Mouse (Mus musculus) midbrain, embryonic 14.5 days (tissue): ENCODE data around the gene AC170998.1. TPM values are rescaled to one million over a fixed set of nuclear protein-coding genes. Genes with fewer than 3 reads are reported as not detected.

Experiments
- ATAC-seq: fragments of 200-750 bp; cut with Nextera tagmentation; 2 replicates; pipeline ENCODE4 v1.8.0; 2017; ENCODE audit warnings: moderate number of reproducible peaks, moderate library complexity; ENCODE audit not compliant: low FRiP score, low TSS enrichment
- DNase-seq: peaks from one replicate; pipeline ENCODE4 v3.0.0-alpha.2; 2015
- H3K27ac ChIP-seq: fragments of 300-500 bp; sonication (generic); replicated peaks from 2 replicates; pipeline ENCODE4 v1.5.1; 2014; ENCODE audit warnings: mild to moderate bottlenecking, low read depth, low read length, moderate library complexity
- H3K27me3 ChIP-seq: fragments of 300-500 bp; sonication (generic); 2 replicates; pipeline ENCODE4 v1.6.1; 2014; ENCODE audit warnings: low read length, control low read depth, mixed read lengths; ENCODE audit not compliant: control insufficient read depth, insufficient read depth
- H3K36me3 ChIP-seq: fragments of 300-500 bp; sonication (generic); 2 replicates; pipeline ENCODE4 v1.6.1; 2014; ENCODE audit warnings: low read length, control low read depth; ENCODE audit not compliant: control insufficient read depth, insufficient read depth
- H3K4me1 ChIP-seq: fragments of 300-500 bp; sonication (generic); 2 replicates; pipeline ENCODE4 v1.6.1; 2014; ENCODE audit warnings: mild to moderate bottlenecking, antibody characterized with exemption, low read length, control low read depth; ENCODE audit not compliant: control insufficient read depth, insufficient read depth
- H3K4me2 ChIP-seq: fragments of 300-500 bp; sonication (generic); 2 replicates; pipeline ENCODE4 v1.6.1; 2014; ENCODE audit warnings: mild to moderate bottlenecking, low read length, moderate library complexity
- H3K4me3 ChIP-seq: fragments of 300-500 bp; sonication (generic); replicated peaks from 2 replicates; pipeline ENCODE4 v1.5.1; 2014; ENCODE audit warnings: low read depth, low read length
- H3K9ac ChIP-seq: fragments of 300-500 bp; sonication (generic); replicated peaks from 2 replicates; pipeline ENCODE4 v1.6.1; 2014; ENCODE audit warnings: mild to moderate bottlenecking, low read length, moderate library complexity
- H3K9me3 ChIP-seq: fragments of 300-500 bp; sonication (generic); 2 replicates; pipeline ENCODE4 v1.6.1; 2016; ENCODE audit warnings: low read length, control low read depth, mixed read lengths; ENCODE audit not compliant: control insufficient read depth
- WGBS: fragments of 180-500 bp; shearing (Covaris S2); extraction: QIAGEN DNeasy Blood & Tissue Kit; methylation state at CpG from one replicate; pipeline ENCODE4 v1.1.7; 2014; 5-methylcytosine and 5-hydroxymethylcytosine counted together
- polyA plus RNA-seq: library from polyadenylated mRNA; unstranded; fragments of >200 nt; fragmentation: Nextera tagmentation; extraction: Ambion mirVana; gene quantifications from 2 replicates; pipeline ENCODE4 v1.2.1, GENCODE M21; 2014

AC170998.1 gene
- polyA plus RNA-seq, 1 experiment from 2014 or later, result 2.1 TPM

DNA sequence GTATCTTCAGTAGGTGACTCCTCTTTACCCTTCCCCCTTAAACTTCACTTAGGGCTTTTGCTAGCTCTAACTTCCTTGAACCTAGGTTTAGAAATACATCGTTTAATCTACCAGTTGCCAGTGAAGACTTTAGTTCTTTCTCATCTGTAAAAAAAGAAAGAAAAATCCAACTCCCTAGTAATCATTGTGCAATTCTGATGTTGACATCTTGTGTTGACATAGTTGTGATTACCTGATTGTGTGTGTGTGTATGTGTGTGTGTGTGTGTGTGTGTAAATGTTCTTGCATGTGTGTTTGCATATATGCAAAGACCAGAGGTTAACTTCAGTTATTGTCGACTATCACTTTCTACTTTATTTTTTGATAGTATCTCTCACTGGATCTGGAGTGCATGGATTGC lies 27.2 kb upstream of the AC170998.1 start:
- H3K27ac ChIP-seq, result no peak overlapping the region
- no peak for ATAC-seq
- H3K4me2 ChIP-seq, result no peak overlapping the region
- no peak for DNase-seq
- H3K9me3 ChIP-seq, result no peaks in the 10 kb centered on the region
- WGBS, result 89% methylated on average over 2 of the region's 2 CpGs
- no peaks in the 10 kb centered on the region for H3K36me3 ChIP-seq
- peaks cover 15% of the 10 kb centered on the region for H3K4me1 ChIP-seq
- no peak overlapping the region for H3K4me3 ChIP-seq
- no peak overlapping the region for H3K9ac ChIP-seq
- H3K27me3 ChIP-seq, result no peaks in the 10 kb centered on the region

GRCm38 (mm10) chr17:28699789-28700188 lies 26.1 kb upstream of the AC170998.1 start:
- H3K4me3 ChIP-seq, result no peak overlapping the region
- no peaks in the 10 kb centered on the region for H3K36me3 ChIP-seq
- no peak overlapping the region for H3K27ac ChIP-seq
- DNase-seq, result no peak
- ATAC-seq, result no peak
- peaks cover 13% of the 10 kb centered on the region; the same call in 1 of the 2 replicates for H3K4me1 ChIP-seq
- no peak overlapping the region for H3K9ac ChIP-seq
- no peaks in the 10 kb centered on the region for H3K27me3 ChIP-seq
- no peaks in the 10 kb centered on the region for H3K9me3 ChIP-seq
- WGBS, result 90% methylated on average over 7 of the region's 7 CpGs
- H3K4me2 ChIP-seq, result no peak overlapping the region

DNA sequence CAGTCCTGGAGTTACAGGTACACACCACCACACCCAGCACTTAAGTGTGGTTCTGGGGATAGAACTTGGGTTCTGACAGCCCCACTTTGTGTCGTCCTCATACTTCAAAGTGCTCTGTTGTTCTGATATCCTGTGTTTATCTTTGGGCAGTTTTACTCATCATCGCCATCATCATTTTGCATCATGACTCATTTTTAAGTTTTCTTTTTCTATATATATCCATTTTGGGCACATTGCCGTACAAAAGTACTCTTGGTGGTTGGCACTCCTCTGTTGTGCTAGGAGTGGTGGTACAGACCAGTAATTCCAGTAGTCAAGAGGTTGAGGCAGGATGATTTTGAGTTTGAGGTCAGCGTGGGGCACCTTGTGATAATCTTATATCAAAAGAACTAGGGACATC lies 24.7 kb upstream of the AC170998.1 start:
- WGBS, result 96% methylated on average over 4 of the region's 4 CpGs

DNA sequence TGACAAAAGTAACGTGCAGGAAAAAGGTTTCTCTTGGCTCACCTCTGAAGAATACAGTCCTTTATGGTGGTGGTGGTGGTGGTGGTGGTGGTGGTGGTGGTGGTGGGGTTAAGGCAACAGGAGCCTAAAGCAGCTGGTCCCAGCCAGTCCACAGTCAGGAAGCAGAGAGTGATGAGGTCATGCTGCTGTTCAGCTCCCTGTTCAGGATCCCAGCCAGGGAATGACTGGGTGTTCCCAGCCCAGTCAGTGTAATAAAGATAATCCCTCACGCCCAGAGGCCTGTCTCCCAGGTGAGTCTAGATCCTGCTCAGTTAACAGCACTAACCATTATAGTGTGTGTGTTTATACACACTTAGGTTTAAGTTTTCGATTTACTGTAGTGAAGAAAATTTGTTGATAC lies 24.1 kb upstream of the AC170998.1 start:
- 99% methylated on average over 3 of the region's 3 CpGs for WGBS
- no peak for ATAC-seq
- Histone ChIP-seq H3K9ac (no peak overlapping the region), H3K4me3 (no peak overlapping the region), H3K4me2 (no peak overlapping the region), H3K4me1 (peaks cover 11% of the 10 kb centered on the region; the same call in 1 of the 2 replicates), H3K27me3 (no peaks in the 10 kb centered on the region), H3K36me3 (no peaks in the 10 kb centered on the region), H3K9me3 (no peaks in the 10 kb centered on the region), H3K27ac (no peak overlapping the region)
- no peak for DNase-seq

More for the DNA sequence above, 24.7 kb upstream of the AC170998.1 start:
- Histone ChIP-seq H3K9ac (no peak overlapping the region), H3K9me3 (no peaks in the 10 kb centered on the region), H3K4me2 (no peak overlapping the region), H3K27me3 (no peaks in the 10 kb centered on the region), H3K4me3 (no peak overlapping the region), H3K27ac (no peak overlapping the region), H3K4me1 (peaks cover 13% of the 10 kb centered on the region; the same call in 1 of the 2 replicates), H3K36me3 (no peaks in the 10 kb centered on the region)
- DNase-seq (no peak), ATAC-seq (no peak)

DNA sequence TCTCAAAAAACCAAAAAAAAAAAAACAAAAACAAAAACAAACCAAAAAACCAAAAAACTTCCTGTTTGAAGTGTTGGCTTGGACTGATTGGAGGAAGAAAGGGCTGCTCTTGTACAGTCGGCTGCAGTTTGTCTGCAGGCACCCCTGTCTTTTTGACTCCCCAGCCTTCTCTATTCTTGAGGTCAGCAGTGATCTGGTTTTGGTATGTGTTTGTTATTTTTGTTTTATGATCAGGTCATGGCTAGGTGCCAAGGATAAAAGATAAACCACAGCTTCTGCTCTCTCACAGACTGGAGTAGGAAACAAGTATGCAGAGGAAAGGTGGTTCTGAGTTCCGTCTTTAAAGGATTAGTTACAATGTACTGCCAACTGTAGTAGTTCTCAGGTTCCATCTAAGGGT lies 23.2 kb upstream of the AC170998.1 start:
- H3K27ac ChIP-seq, result no peak overlapping the region
- no peak for ATAC-seq
- WGBS, result 84% methylated on average over 2 of the region's 2 CpGs

GRCm38 (mm10) chr17:28706697-28707096 lies 19.2 kb upstream of the AC170998.1 start:
- Histone ChIP-seq H3K4me3 (no peak overlapping the region), H3K4me1 (no peaks in the 10 kb centered on the region), H3K9me3 (no peaks in the 10 kb centered on the region), H3K9ac (no peak overlapping the region), H3K36me3 (no peaks in the 10 kb centered on the region), H3K27me3 (no peaks in the 10 kb centered on the region), H3K27ac (no peak overlapping the region), H3K4me2 (no peak overlapping the region)
- DNase-seq (no peak), ATAC-seq (no peak)
- 33% methylated on average over 1 of the region's 1 CpGs for WGBS

More for the DNA sequence above, 23.2 kb upstream of the AC170998.1 start:
- H3K36me3 ChIP-seq, result no peaks in the 10 kb centered on the region
- no peak overlapping the region for H3K4me3 ChIP-seq
- H3K27me3 ChIP-seq, result no peaks in the 10 kb centered on the region
- no peak overlapping the region for H3K4me2 ChIP-seq
- H3K4me1 ChIP-seq, result 0 out of 2 replicates have a peak, but pooled peaks cover 2% of the 10 kb centered on the region
- no peak for DNase-seq
- no peaks in the 10 kb centered on the region for H3K9me3 ChIP-seq
- no peak overlapping the region for H3K9ac ChIP-seq

- Histone ChIP-seq H3K9me3 (no peaks in the 10 kb centered on the region), H3K9ac (no peak overlapping the region), H3K27me3 (no peaks in the 10 kb centered on the region), H3K4me2 (no peak overlapping the region), H3K4me3 (no peak overlapping the region), H3K4me1 (no peaks in the 10 kb centered on the region), H3K27ac (no peak overlapping the region), H3K36me3 (no peaks in the 10 kb centered on the region)
- DNase-seq (no peak), ATAC-seq (no peak)
- WGBS, result 95% methylated on average over 3 of the region's 3 CpGs
These were observed 18.7 kb upstream of the AC170998.1 start for GRCm38 (mm10) chr17:28707136-28707627.

DNA sequence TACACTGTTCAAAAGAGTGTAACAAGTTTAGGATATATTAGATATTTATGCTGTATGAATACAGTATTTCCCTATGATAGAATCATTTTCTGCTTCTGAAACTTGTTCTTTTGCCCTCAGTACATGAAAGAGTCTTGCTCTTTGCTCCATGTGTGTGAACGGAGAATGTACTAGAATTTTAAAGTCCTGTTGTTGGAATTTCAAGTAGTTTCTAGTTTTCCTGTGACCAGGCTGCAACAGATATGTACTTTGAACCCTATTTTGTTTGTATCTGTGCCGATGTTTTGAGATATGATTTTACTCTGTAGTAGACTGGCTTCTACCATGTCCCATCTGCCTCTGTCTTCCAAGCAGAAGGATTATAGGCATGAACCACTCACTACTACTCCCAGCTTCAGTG lies 18.1 kb upstream of the AC170998.1 start:
- Histone ChIP-seq H3K27ac (no peak overlapping the region), H3K36me3 (no peaks in the 10 kb centered on the region), H3K4me3 (no peak overlapping the region), H3K27me3 (no peaks in the 10 kb centered on the region), H3K4me1 (no peaks in the 10 kb centered on the region), H3K9me3 (no peaks in the 10 kb centered on the region), H3K4me2 (no peak overlapping the region), H3K9ac (no peak overlapping the region)
- ATAC-seq (no peak), DNase-seq (no peak)
- 97% methylated on average over 2 of the region's 2 CpGs for WGBS

- no peak overlapping the region for H3K4me2 ChIP-seq
- H3K9ac ChIP-seq, result no peak overlapping the region
- H3K27ac ChIP-seq, result no peak overlapping the region
- peaks cover 3% of the 10 kb centered on the region for H3K36me3 ChIP-seq
- no peak for DNase-seq
- ATAC-seq, result no peak
- no peaks in the 10 kb centered on the region for H3K27me3 ChIP-seq
- H3K4me1 ChIP-seq, result no peaks in the 10 kb centered on the region
- 54% methylated on average over 2 of the region's 2 CpGs for WGBS
- no peaks in the 10 kb centered on the region for H3K9me3 ChIP-seq
- no peak overlapping the region for H3K4me3 ChIP-seq
These were observed 16.9 kb upstream of the AC170998.1 start for GRCm38 (mm10) chr17:28708989-28709388.
